Mouse (Mus musculus) neural tube, embryonic 13.5 days (tissue): Measurements from ENCODE around the gene Olfr1501. TPM values are rescaled to one million over a fixed set of nuclear protein-coding genes. Genes with fewer than 3 reads are reported as not detected.

ENCODE experiments used
- polyA plus RNA-seq: library from polyadenylated mRNA; unstranded; fragments of >200 nt; fragmentation: Nextera tagmentation; extraction: Ambion mirVana; gene quantifications from 2 replicates; pipeline ENCODE4 v1.2.1, GENCODE M21; 2015

The Olfr1501 gene
- polyA plus RNA-seq, 1 experiment from 2014 or later = not detected

Other genes with a start within 250 kb of the Olfr1501 start
- gene Olfr1487, start 233.3 kb downstream of the Olfr1501 start, polyA plus RNA-seq = not detected in 2 replicates
- not detected in 2 replicates for gene Olfr1489, start 219.1 kb downstream of the Olfr1501 start, polyA plus RNA-seq
- not detected in 2 replicates for gene Olfr1490, start 199.6 kb downstream of the Olfr1501 start, polyA plus RNA-seq
- not detected in 2 replicates for gene Olfr1491, start 153.4 kb downstream of the Olfr1501 start, polyA plus RNA-seq
- gene Olfr1493-ps1, start 127.4 kb downstream of the Olfr1501 start, polyA plus RNA-seq = not detected in 2 replicates
- gene Olfr1494, start 111.0 kb downstream of the Olfr1501 start, polyA plus RNA-seq = not detected in 2 replicates
- not detected in 2 replicates for gene Olfr1495, start 86.1 kb downstream of the Olfr1501 start, polyA plus RNA-seq
- gene Olfr1496, start 72.8 kb downstream of the Olfr1501 start, polyA plus RNA-seq = not detected in 2 replicates
- not detected in 2 replicates for gene Olfr1497, start 52.5 kb downstream of the Olfr1501 start, polyA plus RNA-seq
- gene Olfr1499, start 31.2 kb downstream of the Olfr1501 start, polyA plus RNA-seq = not detected in 2 replicates
- gene Olfr1500, start 20.2 kb downstream of the Olfr1501 start, polyA plus RNA-seq = not detected in 2 replicates
- not detected in 2 replicates for gene Olfr1502, start 11.1 kb upstream of the Olfr1501 start, polyA plus RNA-seq
- not detected in 2 replicates for gene Olfr1504, start 47.2 kb upstream of the Olfr1501 start, polyA plus RNA-seq
- not detected in 2 replicates for gene Olfr1505, start 62.8 kb upstream of the Olfr1501 start, polyA plus RNA-seq